Mouse (Mus musculus) ES-Bruce4 (cell line): Measurements from ENCODE around the gene Klrg1.

ENCODE experiments used
- CTCF ChIP-seq: IDR thresholded peaks from one replicate; pipeline ENCODE4 v1.8.1; 2011; ENCODE audit warnings: low read depth, low read length
- EP300 ChIP-seq: IDR thresholded peaks from 2 replicates; pipeline ENCODE4 v1.6.1; 2011; ENCODE audit warnings: low read depth, low read length; ENCODE audit not compliant: insufficient read depth
- POLR2A ChIP-seq: IDR thresholded peaks from one replicate; pipeline ENCODE4 v1.8.1; 2011; ENCODE audit warnings: low read length; ENCODE audit not compliant: insufficient read depth

- TF ChIP-seq POLR2A (no peak), CTCF (no peak), EP300 (no peak)
These were observed 9.5 kb upstream of the Klrg1 start for GRCm38 (mm10) chr6:122292184-122292583.
